Mouse (Mus musculus) intestine, embryonic 16.5 days (tissue): ENCODE results near the gene Tbc1d32. TPM values are rescaled to one million over a fixed set of nuclear protein-coding genes. Genes with fewer than 3 reads are reported as not detected.
"Not testable (repeated sequence)": the region's sequence is repeated elsewhere in the genome, so short reads cannot be mapped to it uniquely, and the experiment has no call there.

Source experiments
- ATAC-seq: fragments of 200-750 bp; cut with Nextera tagmentation; 2 replicates; pipeline ENCODE4 v1.8.0; 2017; ENCODE audit warnings: moderate TSS enrichment, moderate library complexity
- H3K27ac ChIP-seq: fragments of 300-500 bp; sonication (generic); 2 replicates; pipeline ENCODE4 v1.5.1; 2014; ENCODE audit warnings: mild to moderate bottlenecking, low read length
- H3K27me3 ChIP-seq: fragments of 300-500 bp; sonication (generic); replicated peaks from 2 replicates; pipeline ENCODE4 v1.6.1; 2014; ENCODE audit warnings: low read length, control low read depth, mixed read lengths; ENCODE audit not compliant: control insufficient read depth, insufficient read depth
- H3K36me3 ChIP-seq: fragments of 300-500 bp; sonication (generic); 2 replicates; pipeline ENCODE4 v1.6.1; 2014; ENCODE audit warnings: low read length, control low read depth; ENCODE audit not compliant: control insufficient read depth, insufficient read depth
- H3K4me1 ChIP-seq: fragments of 300-500 bp; sonication (generic); 2 replicates; pipeline ENCODE4 v1.6.1; 2014; ENCODE audit warnings: low read length, control low read depth, mixed read lengths; ENCODE audit not compliant: control insufficient read depth, insufficient read depth
- H3K4me2 ChIP-seq: fragments of 300-500 bp; sonication (generic); 2 replicates; pipeline ENCODE4 v1.6.1; 2014; ENCODE audit warnings: low read depth, low read length, control low read depth
- H3K4me3 ChIP-seq: fragments of 300-500 bp; sonication (generic); 2 replicates; pipeline ENCODE4 v1.5.1; 2014; ENCODE audit warnings: mild to moderate bottlenecking, low read length
- H3K9ac ChIP-seq: fragments of 300-500 bp; sonication (generic); 2 replicates; pipeline ENCODE4 v1.6.1; 2014; ENCODE audit warnings: low read depth, low read length
- H3K9me3 ChIP-seq: fragments of 300-500 bp; sonication (generic); 2 replicates; pipeline ENCODE4 v1.6.1; 2016; ENCODE audit warnings: low read length, control low read depth; ENCODE audit not compliant: control insufficient read depth
- WGBS: fragments of 180-500 bp; shearing (Covaris S2); extraction: QIAGEN DNeasy Blood & Tissue Kit; methylation state at CpG from one replicate; pipeline ENCODE4 v1.1.7; 2014; 5-methylcytosine and 5-hydroxymethylcytosine counted together
- polyA plus RNA-seq: library from polyadenylated mRNA; unstranded; fragments of >200 nt; fragmentation: Nextera tagmentation; extraction: Ambion mirVana; gene quantifications from 2 replicates; pipeline ENCODE4 v1.2.1, GENCODE M21; 2015

Tbc1d32 gene
- polyA plus RNA-seq, 1 experiment from 2014 or later: 2.3 TPM

GRCm38 (mm10) chr10:56181727-56182126 is 46.8 kb downstream of the Tbc1d32 start:
- Histone ChIP-seq H3K27me3 (no peaks in the 10 kb centered on the region), H3K9me3 (no peaks in the 10 kb centered on the region), H3K4me1 (no peaks in the 10 kb centered on the region), H3K9ac (no peak overlapping the region), H3K4me3 (no peak overlapping the region), H3K4me2 (no peak overlapping the region), H3K36me3 (no peaks in the 10 kb centered on the region), H3K27ac (no peak overlapping the region)
- 90% methylated on average over 1 of the region's 1 CpGs for WGBS
- ATAC-seq: peak; percentile 84

- Histone ChIP-seq H3K4me2 (no peak overlapping the region), H3K36me3 (no peaks in the 10 kb centered on the region), H3K9ac (no peak overlapping the region), H3K9me3 (no peaks in the 10 kb centered on the region), H3K4me3 (no peak overlapping the region), H3K4me1 (no peaks in the 10 kb centered on the region), H3K27me3 (no peaks in the 10 kb centered on the region), H3K27ac (no peak overlapping the region)
- ATAC-seq: no peak
- WGBS: 61% methylated on average over 5 of the region's 5 CpGs
Observed at GRCm38 (mm10) chr10:56173184-56173583, 55.3 kb downstream of the Tbc1d32 start.

DNA sequence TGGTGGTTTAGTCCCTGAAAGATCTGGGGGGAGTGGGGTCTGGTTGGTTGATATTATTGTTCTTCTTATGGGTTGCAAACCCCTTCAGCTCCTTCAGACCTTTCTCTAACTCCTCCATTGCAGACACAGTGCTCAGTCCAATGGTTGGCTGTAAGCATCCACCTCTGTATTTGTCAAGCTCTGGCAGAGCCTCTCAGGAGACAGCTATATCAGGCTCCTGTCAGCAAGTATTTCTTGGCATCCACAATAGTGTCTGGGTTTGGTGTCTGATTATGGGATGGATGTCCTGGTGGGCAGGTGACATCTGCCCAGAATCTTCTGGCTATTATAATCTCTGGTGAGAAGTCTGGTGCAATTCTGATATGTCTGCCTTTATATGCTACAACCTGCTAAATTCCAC is 60.8 kb downstream of the Tbc1d32 start:
- H3K4me2 ChIP-seq, H3K27me3 ChIP-seq, H3K36me3 ChIP-seq, H3K4me1 ChIP-seq, H3K4me3 ChIP-seq, H3K9ac ChIP-seq, H3K27ac ChIP-seq, H3K9me3 ChIP-seq, ATAC-seq: not testable (repeated sequence)

- H3K9me3 ChIP-seq: no peaks in the 10 kb centered on the region
- no peaks in the 10 kb centered on the region for H3K27me3 ChIP-seq
- no peak overlapping the region for H3K4me2 ChIP-seq
- H3K36me3 ChIP-seq: no peaks in the 10 kb centered on the region
- ATAC-seq: no peak
- H3K4me1 ChIP-seq: no peaks in the 10 kb centered on the region
- no peak overlapping the region for H3K9ac ChIP-seq
- no peak overlapping the region for H3K4me3 ChIP-seq
- WGBS: 90% methylated on average over 4 of the region's 4 CpGs
- no peak overlapping the region for H3K27ac ChIP-seq
Observed at GRCm38 (mm10) chr10:56165758-56166157, 62.7 kb downstream of the Tbc1d32 start.

DNA sequence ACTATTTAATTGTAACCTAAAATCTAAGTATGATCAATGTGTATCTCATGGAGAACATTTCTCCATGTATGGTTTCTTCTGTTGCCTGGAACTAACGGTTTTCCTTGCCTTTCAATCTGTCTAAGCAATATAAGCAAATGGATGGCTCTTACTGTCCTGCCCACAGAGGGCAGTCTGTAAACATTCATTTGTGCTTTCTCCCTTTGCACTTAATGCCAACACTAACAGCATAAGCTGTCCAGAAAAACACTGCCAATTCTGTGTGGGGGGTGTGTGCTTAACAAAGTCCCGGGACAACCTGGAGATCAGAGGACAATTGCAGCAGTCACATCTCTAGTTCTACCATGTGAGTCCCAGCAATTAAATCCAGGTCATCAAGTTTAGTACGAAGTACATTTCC is 64.1 kb downstream of the Tbc1d32 start:
- Histone ChIP-seq H3K27ac (no peak overlapping the region), H3K27me3 (no peaks in the 10 kb centered on the region), H3K36me3 (no peaks in the 10 kb centered on the region), H3K9ac (no peak overlapping the region), H3K9me3 (no peaks in the 10 kb centered on the region), H3K4me3 (no peak overlapping the region), H3K4me1 (no peaks in the 10 kb centered on the region), H3K4me2 (no peak overlapping the region)
- WGBS: 68% methylated on average over 3 of the region's 3 CpGs
- ATAC-seq: no peak

GRCm38 (mm10) chr10:56158748-56159147 is 69.7 kb downstream of the Tbc1d32 start:
- WGBS: 79% methylated on average over 2 of the region's 2 CpGs
- Histone ChIP-seq H3K27me3 (no peaks in the 10 kb centered on the region), H3K4me3 (no peak overlapping the region), H3K9me3 (no peaks in the 10 kb centered on the region), H3K9ac (no peak overlapping the region), H3K27ac (no peak overlapping the region), H3K4me2 (no peak overlapping the region), H3K36me3 (no peaks in the 10 kb centered on the region), H3K4me1 (no peaks in the 10 kb centered on the region)
- ATAC-seq: no peak

DNA sequence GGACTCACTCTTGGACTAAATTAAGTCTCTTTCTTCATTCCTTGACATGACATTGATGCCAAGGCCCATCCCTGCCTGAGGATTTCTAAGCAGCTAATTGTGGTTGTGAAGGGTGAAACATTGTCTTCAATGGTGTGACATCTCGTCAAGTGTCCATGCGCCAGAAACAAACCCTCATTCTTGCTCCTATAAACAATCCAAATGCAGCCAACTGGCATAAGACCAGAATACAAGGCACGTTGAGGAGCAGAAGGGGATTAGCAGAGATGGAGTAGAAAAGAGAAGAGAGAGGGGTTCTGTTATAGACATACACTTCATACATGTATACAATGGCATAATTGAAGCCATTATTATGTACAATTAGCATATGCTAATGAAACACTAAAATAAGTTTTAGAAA is 70.3 kb downstream of the Tbc1d32 start:
- no peaks in the 10 kb centered on the region for H3K9me3 ChIP-seq
- no peak overlapping the region for H3K4me2 ChIP-seq
- H3K9ac ChIP-seq: no peak overlapping the region
- ATAC-seq: no peak
- 64% methylated on average over 3 of the region's 3 CpGs for WGBS
- H3K27ac ChIP-seq: no peak overlapping the region
- H3K4me1 ChIP-seq: no peaks in the 10 kb centered on the region
- no peaks in the 10 kb centered on the region for H3K36me3 ChIP-seq
- H3K27me3 ChIP-seq: no peaks in the 10 kb centered on the region
- H3K4me3 ChIP-seq: no peak overlapping the region

DNA sequence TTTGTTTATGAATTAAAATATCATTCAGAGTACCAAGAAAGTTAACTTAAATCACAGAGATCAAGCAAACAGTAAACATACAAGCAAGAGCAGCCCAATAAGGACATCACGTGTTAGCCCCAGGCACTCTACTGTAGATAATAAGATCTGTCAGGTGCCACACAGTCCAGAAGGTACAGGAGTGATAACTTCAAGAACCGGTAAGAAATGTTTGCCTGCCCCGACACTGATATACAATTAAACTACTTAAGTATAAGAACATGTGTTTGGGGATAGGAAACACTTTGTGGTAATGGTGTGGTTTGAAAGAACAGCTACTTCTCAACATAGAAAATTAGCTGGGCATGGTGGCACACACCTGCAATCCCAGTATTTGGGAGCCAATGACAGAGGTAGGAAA is 71.5 kb downstream of the Tbc1d32 start:
- H3K4me3 ChIP-seq: no peak overlapping the region
- no peak overlapping the region for H3K4me2 ChIP-seq
- H3K36me3 ChIP-seq: no peaks in the 10 kb centered on the region
- ATAC-seq: no peak
- no peaks in the 10 kb centered on the region for H3K9me3 ChIP-seq
- H3K27me3 ChIP-seq: no peaks in the 10 kb centered on the region
- H3K27ac ChIP-seq: no peak overlapping the region
- no peaks in the 10 kb centered on the region for H3K4me1 ChIP-seq
- no peak overlapping the region for H3K9ac ChIP-seq
- WGBS: 88% methylated on average over 3 of the region's 3 CpGs

GRCm38 (mm10) chr10:56148920-56149319 is 79.6 kb downstream of the Tbc1d32 start:
- Histone ChIP-seq H3K4me2 (no peak overlapping the region), H3K9ac (no peak overlapping the region), H3K4me3 (no peak overlapping the region), H3K27ac (no peak overlapping the region), H3K9me3 (no peaks in the 10 kb centered on the region), H3K27me3 (no peaks in the 10 kb centered on the region), H3K36me3 (no peaks in the 10 kb centered on the region), H3K4me1 (no peaks in the 10 kb centered on the region)
- WGBS: 94% methylated on average over 3 of the region's 3 CpGs
- no peak for ATAC-seq

- Histone ChIP-seq H3K36me3 (no peaks in the 10 kb centered on the region), H3K9me3 (no peaks in the 10 kb centered on the region), H3K9ac (no peak overlapping the region), H3K4me1 (no peaks in the 10 kb centered on the region), H3K4me3 (no peak overlapping the region), H3K27ac (no peak overlapping the region), H3K4me2 (no peak overlapping the region), H3K27me3 (no peaks in the 10 kb centered on the region)
- 93% methylated on average over 5 of the region's 5 CpGs for WGBS
- no peak for ATAC-seq
Observed at GRCm38 (mm10) chr10:56137191-56137590, 91.3 kb downstream of the Tbc1d32 start.
